Mouse (Mus musculus) hindbrain, embryonic 13.5 days (tissue): ENCODE results near the gene Ppara. TPM values are rescaled to one million over a fixed set of nuclear protein-coding genes. Genes with fewer than 3 reads are reported as not detected.
"Not testable (repeated sequence)": the region's sequence is repeated elsewhere in the genome, so short reads cannot be mapped to it uniquely, and the experiment has no call there.

Source experiments
- ATAC-seq: fragments of 200-750 bp; cut with Nextera tagmentation; 2 replicates; pipeline ENCODE4 v1.8.0; 2017; ENCODE audit warnings: moderate TSS enrichment; ENCODE audit not compliant: low FRiP score
- H3K27ac ChIP-seq: fragments of 300-500 bp; sonication (generic); 2 replicates; pipeline ENCODE4 v1.5.1; 2015; ENCODE audit warnings: inconsistent platforms, mild to moderate bottlenecking, moderate library complexity
- H3K27me3 ChIP-seq: fragments of 300-500 bp; sonication (generic); 2 replicates; pipeline ENCODE4 v1.6.1; 2015; ENCODE audit warnings: mild to moderate bottlenecking, inconsistent platforms
- H3K36me3 ChIP-seq: fragments of 300-500 bp; sonication (generic); 2 replicates; pipeline ENCODE4 v1.6.1; 2015; ENCODE audit warnings: mild to moderate bottlenecking, inconsistent platforms
- H3K4me1 ChIP-seq: fragments of 300-500 bp; sonication (generic); replicated peaks from 2 replicates; pipeline ENCODE4 v1.6.1; 2015; ENCODE audit warnings: inconsistent platforms
- H3K4me2 ChIP-seq: fragments of 300-500 bp; sonication (generic); 2 replicates; pipeline ENCODE4 v1.6.1; 2015; ENCODE audit warnings: inconsistent platforms, mild to moderate bottlenecking, moderate library complexity
- H3K4me3 ChIP-seq: fragments of 300-500 bp; sonication (generic); 2 replicates; pipeline ENCODE4 v1.5.1; 2015; ENCODE audit warnings: mild to moderate bottlenecking, inconsistent platforms
- H3K9ac ChIP-seq: fragments of 300-500 bp; sonication (generic); 2 replicates; pipeline ENCODE4 v1.6.1; 2015; ENCODE audit warnings: mild to moderate bottlenecking, inconsistent platforms
- H3K9me3 ChIP-seq: fragments of 300-500 bp; sonication (generic); 2 replicates; pipeline ENCODE4 v1.6.1; 2016; ENCODE audit warnings: inconsistent platforms
- WGBS: fragments of 180-500 bp; shearing (Covaris S2); methylation state at CpG from one replicate; pipeline ENCODE4 v1.1.7; 2015; 5-methylcytosine and 5-hydroxymethylcytosine counted together
- polyA plus RNA-seq: library from polyadenylated mRNA; unstranded; fragments of >200 nt; fragmentation: Nextera tagmentation; extraction: Ambion mirVana; gene quantifications from 2 replicates; pipeline ENCODE4 v1.2.1, GENCODE M21; 2015

The Ppara gene
- polyA plus RNA-seq, 1 experiment from 2014 or later, result 1.7 TPM

DNA sequence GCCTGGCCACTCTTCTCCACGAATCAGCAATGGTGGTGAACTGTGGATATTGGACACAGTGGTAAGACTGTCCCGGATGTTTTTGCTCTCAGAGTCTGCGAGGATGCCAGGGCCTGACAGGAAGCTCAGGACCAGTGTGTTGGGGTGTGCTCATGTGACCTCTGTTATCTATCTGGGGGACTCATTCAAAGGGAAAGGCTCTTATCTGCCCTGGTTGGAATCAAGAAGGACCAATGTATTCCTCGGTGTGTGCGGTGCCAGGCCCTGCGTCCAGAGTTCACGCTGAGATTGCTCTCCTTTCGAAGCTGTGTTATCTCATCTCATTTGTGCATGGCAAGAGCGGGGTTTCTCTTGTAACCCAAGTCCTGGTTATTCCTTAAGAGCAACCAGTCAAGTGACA lies 39.6 kb downstream of the Ppara start:
- no peaks in the 10 kb centered on the region for H3K36me3 ChIP-seq
- H3K4me1 ChIP-seq, result no peaks in the 10 kb centered on the region
- no peak overlapping the region for H3K27ac ChIP-seq
- no peak overlapping the region for H3K4me2 ChIP-seq
- no peak overlapping the region for H3K9ac ChIP-seq
- no peak overlapping the region for H3K4me3 ChIP-seq
- 93% methylated on average over 9 of the region's 9 CpGs for WGBS
- no peak for ATAC-seq
- H3K9me3 ChIP-seq, result no peaks in the 10 kb centered on the region
- no peaks in the 10 kb centered on the region; the same call in 1 of the 2 replicates for H3K27me3 ChIP-seq

DNA sequence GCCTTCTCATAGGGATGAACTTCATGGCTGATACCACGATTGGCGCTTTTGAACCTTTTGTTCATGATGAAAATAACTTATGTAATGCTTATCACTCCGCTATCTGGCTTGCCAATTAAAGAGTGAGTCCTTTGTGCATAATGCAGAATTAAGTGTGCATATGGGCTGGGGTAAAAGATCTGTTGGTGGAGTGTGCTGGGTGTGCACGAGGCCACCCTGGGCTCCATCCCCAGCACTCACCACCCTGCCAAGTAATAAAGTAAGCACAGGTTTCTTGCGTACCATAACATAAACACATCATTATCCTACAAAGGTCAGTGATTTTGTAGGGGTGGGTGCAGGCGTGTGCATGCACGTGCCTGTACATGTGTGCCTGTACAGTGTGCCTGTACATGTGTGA lies 40.2 kb downstream of the Ppara start:
- no peak for ATAC-seq
- Histone ChIP-seq H3K9ac (no peak overlapping the region), H3K4me3 (no peak overlapping the region), H3K27ac (no peak overlapping the region), H3K36me3 (no peaks in the 10 kb centered on the region), H3K27me3 (no peaks in the 10 kb centered on the region; the same call in 1 of the 2 replicates), H3K4me1 (no peaks in the 10 kb centered on the region), H3K4me2 (no peak overlapping the region), H3K9me3 (no peaks in the 10 kb centered on the region)
- WGBS, result 92% methylated on average over 7 of the region's 7 CpGs

DNA sequence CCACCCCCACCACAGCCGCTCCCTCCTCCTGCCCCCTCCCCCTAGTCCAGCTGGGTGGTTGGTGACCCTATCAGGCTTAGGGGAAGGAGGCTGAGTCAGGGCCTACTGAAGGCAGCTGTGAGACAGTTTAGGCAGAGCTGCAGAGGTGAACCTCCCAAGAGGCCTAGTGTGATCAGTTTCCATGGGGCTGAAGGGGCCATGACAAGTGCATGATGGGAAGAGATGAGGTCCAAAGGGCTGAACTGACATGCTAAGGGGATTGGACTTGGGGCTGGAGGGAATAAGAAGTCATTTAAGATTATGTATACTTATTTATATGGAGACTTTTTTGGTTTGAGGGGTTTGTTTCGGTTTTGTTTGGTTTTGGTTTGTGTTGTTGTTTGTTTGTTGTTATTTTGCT lies 41.5 kb downstream of the Ppara start:
- no peak for ATAC-seq
- Histone ChIP-seq H3K4me3 (no peak overlapping the region), H3K9me3 (no peaks in the 10 kb centered on the region), H3K9ac (no peak overlapping the region), H3K27me3 (no peaks in the 10 kb centered on the region; the same call in 1 of the 2 replicates), H3K27ac (no peak overlapping the region), H3K36me3 (no peaks in the 10 kb centered on the region), H3K4me2 (no peak overlapping the region), H3K4me1 (no peaks in the 10 kb centered on the region)
- 71% methylated on average over 2 of the region's 2 CpGs for WGBS

DNA sequence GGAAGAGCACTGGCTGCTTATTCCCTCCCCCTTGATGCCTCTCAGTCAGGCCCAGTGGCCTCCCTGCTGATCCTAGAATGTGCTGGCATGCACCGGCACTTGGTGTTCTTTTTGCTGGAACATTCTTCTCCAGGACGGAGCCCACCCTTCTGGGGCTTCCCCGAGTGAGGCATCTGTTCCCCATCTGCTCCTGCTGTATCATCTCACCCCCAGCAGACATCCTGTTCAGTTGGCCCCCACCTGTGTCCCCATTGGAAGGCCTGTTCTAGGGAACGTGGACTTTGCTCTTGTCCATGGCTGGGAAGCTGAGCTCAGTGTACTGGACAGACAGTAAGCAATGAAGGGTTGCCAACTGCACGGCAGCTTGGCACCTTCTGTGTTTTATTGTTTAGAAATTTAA lies 42.0 kb downstream of the Ppara start:
- H3K36me3 ChIP-seq, result no peaks in the 10 kb centered on the region
- H3K27ac ChIP-seq, result no peak overlapping the region
- H3K9ac ChIP-seq, result no peak overlapping the region
- no peaks in the 10 kb centered on the region for H3K9me3 ChIP-seq
- 81% methylated on average over 5 of the region's 5 CpGs for WGBS
- no peak for ATAC-seq
- H3K4me1 ChIP-seq, result no peaks in the 10 kb centered on the region
- no peak overlapping the region for H3K4me2 ChIP-seq
- H3K4me3 ChIP-seq, result no peak overlapping the region
- H3K27me3 ChIP-seq, result no peaks in the 10 kb centered on the region; the same call in 1 of the 2 replicates

DNA sequence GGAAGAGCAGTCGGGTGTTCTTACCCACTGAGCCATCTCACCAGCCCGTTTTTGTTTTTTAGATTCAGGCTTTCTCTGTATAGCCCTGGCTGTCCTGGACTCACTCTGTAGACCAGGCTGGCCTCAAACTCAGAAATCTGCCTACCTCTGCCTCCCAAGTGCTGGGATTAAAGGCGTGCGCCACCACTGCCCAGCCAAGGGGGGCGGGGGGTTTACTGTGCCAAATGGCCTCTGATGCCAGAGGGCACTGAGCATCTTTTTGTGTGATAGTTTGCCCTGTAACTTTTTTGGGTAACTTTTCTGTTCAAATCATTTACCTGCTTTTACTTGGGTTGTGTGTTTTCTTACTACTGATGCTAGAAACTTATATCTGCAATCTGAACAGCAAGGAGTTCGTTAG lies 44.1 kb downstream of the Ppara start:
- ATAC-seq, H3K27me3 ChIP-seq, H3K4me3 ChIP-seq, H3K36me3 ChIP-seq, H3K27ac ChIP-seq, H3K9me3 ChIP-seq, H3K4me2 ChIP-seq, H3K9ac ChIP-seq, H3K4me1 ChIP-seq: not testable (repeated sequence)
- WGBS, result 91% methylated on average over 6 of the region's 6 CpGs

DNA sequence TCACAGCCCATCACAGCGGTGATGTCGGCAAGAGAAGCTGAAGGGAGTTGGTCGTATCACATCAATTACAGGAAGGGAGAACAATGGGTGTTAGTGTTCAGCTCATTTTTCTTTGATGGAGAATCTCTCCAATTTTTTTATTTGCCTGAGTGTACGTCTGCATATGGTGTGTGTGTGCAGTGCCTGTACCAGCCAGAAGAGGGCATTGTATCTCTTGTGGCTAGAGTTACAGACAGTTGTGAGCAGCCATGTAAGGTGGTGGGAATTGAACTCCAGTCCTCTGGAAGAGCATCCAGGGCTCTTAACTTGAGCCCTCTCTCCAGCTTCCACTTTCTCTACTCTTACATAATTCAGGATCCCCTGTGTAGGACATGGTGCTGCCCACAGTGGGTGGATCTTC lies 48.4 kb downstream of the Ppara start:
- Histone ChIP-seq H3K9me3 (no peaks in the 10 kb centered on the region; the same call in 1 of the 2 replicates), H3K4me2 (no peak overlapping the region), H3K9ac (no peak overlapping the region), H3K4me3 (no peak overlapping the region), H3K27me3 (0 out of 2 replicates have a peak, but pooled peaks cover 3% of the 10 kb centered on the region), H3K27ac (no peak overlapping the region), H3K36me3 (no peaks in the 10 kb centered on the region), H3K4me1 (no peaks in the 10 kb centered on the region)
- ATAC-seq, result no peak
- WGBS, result 91% methylated on average over 4 of the region's 4 CpGs

DNA sequence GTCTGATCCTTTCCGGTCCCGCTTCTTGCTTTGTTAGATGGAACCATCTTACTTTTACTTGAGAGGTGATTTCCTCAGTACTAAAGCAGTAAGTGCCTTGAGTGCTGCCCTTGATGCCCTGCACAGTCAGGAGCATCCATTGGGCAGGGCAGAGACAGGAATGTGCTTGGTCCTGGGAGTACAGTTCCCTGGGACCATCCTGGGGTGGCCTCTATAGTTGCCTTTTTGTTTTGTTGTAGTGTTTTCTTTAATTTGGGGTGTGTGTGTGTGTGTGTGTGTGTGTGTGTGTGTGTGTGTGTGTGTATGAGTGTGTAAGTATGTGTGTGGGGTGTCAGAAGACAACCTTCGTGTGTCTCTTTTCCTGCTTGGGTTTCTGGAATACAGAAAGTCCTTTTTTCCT lies 49.6 kb downstream of the Ppara start:
- 0 out of 2 replicates have a peak, but pooled peaks cover 3% of the 10 kb centered on the region for H3K27me3 ChIP-seq
- no peak overlapping the region for H3K4me3 ChIP-seq
- WGBS, result 96% methylated on average over 3 of the region's 3 CpGs

DNA sequence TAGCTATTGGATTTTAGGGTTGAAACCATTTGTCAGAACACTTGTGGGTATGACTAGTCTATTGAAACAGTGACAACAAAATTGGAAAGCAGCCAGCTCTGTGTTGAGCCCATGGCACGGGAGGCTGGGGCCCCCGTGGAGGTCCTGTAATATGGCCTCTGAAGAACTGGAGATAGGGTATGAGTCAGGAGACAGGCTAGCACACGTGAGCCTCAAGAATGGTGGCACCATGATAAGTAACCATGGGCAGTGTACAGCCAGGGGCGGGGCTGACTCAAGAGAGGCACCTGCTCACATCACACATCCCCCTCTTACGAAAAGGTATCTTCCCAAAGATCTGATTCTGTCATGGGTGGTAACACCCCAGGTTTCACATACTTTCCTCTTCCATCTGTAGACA lies 51.9 kb downstream of the Ppara start:
- Histone ChIP-seq H3K9ac (no peak overlapping the region), H3K27me3 (0 out of 2 replicates have a peak, but pooled peaks cover 3% of the 10 kb centered on the region), H3K36me3 (no peaks in the 10 kb centered on the region), H3K4me3 (no peak overlapping the region), H3K27ac (no peak overlapping the region), H3K4me1 (no peaks in the 10 kb centered on the region), H3K9me3 (no peaks in the 10 kb centered on the region; the same call in 1 of the 2 replicates), H3K4me2 (no peak overlapping the region)
- ATAC-seq, result no peak
- 82% methylated on average over 5 of the region's 5 CpGs for WGBS

More for the DNA sequence above, 49.6 kb downstream of the Ppara start:
- Histone ChIP-seq H3K9ac (no peak overlapping the region), H3K36me3 (no peaks in the 10 kb centered on the region), H3K4me2 (no peak overlapping the region), H3K4me1 (no peaks in the 10 kb centered on the region), H3K9me3 (no peaks in the 10 kb centered on the region; the same call in 1 of the 2 replicates), H3K27ac (no peak overlapping the region)
- ATAC-seq, result no peak

DNA sequence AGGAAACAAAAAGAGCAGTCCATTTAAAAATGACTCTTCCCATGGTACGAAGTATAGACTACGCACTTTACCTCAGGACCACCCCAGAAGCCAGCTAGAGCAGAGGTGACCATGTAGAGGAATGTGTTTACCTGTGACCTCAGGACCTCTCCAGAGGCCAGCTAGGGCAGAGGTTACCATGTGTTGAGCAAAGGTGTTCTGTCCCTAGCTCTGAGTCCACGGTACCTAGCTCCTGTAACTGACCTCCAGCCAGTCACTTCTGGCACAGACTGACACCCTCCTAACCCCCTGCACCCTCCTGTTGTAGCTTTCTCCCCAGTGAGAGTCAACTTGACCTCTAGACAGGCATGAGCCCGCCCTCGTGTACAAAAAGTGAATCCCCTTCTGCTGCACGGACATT lies 52.7 kb downstream of the Ppara start:
- H3K27me3 ChIP-seq, result 0 out of 2 replicates have a peak, but pooled peaks cover 2% of the 10 kb centered on the region
- H3K9me3 ChIP-seq, result no peaks in the 10 kb centered on the region; the same call in 1 of the 2 replicates
- H3K27ac ChIP-seq, result no peak overlapping the region
- no peak overlapping the region for H3K4me2 ChIP-seq
- no peaks in the 10 kb centered on the region for H3K36me3 ChIP-seq
- no peak for ATAC-seq
- H3K4me3 ChIP-seq, result no peak overlapping the region
- no peak overlapping the region for H3K9ac ChIP-seq
- 92% methylated on average over 6 of the region's 6 CpGs for WGBS
- no peaks in the 10 kb centered on the region for H3K4me1 ChIP-seq

DNA sequence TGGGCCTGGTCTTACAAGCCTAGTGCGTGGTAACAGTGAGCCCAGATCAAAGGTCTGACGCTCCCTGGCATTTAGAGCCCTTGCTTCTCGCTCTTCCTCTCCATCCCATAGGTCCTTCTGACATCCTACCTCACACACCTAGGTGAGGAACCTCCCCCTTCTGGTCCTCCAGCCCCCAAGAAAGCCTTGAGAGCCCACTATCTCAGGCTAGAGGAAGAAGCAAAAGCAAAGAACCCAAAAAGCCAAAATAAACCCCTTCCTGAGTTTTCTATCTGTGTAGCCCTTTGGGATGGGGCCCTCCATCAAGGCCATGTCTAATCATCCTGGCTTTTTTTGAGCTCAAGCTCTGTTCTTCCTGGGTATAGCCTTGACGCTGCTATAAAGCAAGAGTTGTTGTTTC lies 53.3 kb downstream of the Ppara start:
- no peak overlapping the region for H3K4me3 ChIP-seq
- H3K9me3 ChIP-seq, result no peaks in the 10 kb centered on the region; the same call in 1 of the 2 replicates
- 95% methylated on average over 4 of the region's 4 CpGs for WGBS
- H3K4me2 ChIP-seq, result no peak overlapping the region
- ATAC-seq, result no peak
- no peaks in the 10 kb centered on the region for H3K4me1 ChIP-seq
- no peaks in the 10 kb centered on the region for H3K36me3 ChIP-seq
- H3K27me3 ChIP-seq, result no peaks in the 10 kb centered on the region
- no peak overlapping the region for H3K27ac ChIP-seq
- H3K9ac ChIP-seq, result no peak overlapping the region

DNA sequence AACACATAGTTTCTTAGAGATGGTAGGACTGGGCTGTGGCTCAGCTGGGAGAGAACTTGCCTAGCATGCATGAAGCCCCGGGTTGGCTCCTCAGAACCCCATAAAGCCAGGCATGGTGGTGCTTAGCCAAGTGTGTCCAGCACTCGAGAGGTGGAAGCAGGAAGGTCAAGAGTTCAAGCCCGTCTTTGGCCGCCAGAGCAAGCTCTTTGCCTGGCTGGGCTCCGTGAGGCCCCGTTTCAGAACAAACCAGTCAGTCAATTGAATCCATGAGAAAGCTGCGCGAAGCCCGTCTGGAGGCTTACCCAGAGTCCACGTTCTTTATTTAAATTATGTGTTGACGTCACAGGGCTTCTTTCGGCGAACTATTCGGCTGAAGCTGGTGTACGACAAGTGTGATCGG lies 53.9 kb downstream of the Ppara start:
- Histone ChIP-seq H3K27me3 (no peaks in the 10 kb centered on the region), H3K4me2 (no peak overlapping the region), H3K9ac (no peak overlapping the region), H3K9me3 (no peaks in the 10 kb centered on the region), H3K4me3 (no peak overlapping the region), H3K36me3 (no peaks in the 10 kb centered on the region), H3K27ac (no peak overlapping the region), H3K4me1 (no peaks in the 10 kb centered on the region)
- 81% methylated on average over 16 of the region's 16 CpGs for WGBS
- ATAC-seq, result no peak

DNA sequence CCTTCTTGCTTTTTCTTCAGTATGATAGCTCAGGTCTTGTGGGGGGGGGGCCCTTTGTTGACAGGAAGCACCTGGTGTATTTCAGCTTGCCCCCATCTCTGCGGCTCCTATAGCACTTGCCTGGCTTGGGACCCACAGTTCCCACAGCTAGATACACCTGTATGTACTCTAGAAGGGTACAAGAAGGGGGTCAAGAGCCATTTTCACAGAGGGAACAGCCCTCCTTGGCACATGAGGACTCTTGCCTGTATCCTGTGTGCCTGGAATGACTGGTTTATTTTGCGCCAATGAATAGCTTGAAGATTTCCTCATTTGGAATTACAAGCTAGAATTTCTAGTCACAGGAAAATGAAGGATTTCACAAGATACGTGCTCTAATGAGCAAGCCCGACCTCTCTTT lies 56.7 kb downstream of the Ppara start:
- ATAC-seq, result no peak
- WGBS, result 93% methylated on average over 4 of the region's 4 CpGs
- H3K9ac ChIP-seq, result no peak overlapping the region
- no peaks in the 10 kb centered on the region for H3K9me3 ChIP-seq
- no peaks in the 10 kb centered on the region for H3K4me1 ChIP-seq
- no peak overlapping the region for H3K4me3 ChIP-seq
- no peaks in the 10 kb centered on the region for H3K27me3 ChIP-seq
- H3K36me3 ChIP-seq, result no peaks in the 10 kb centered on the region
- H3K4me2 ChIP-seq, result no peak overlapping the region
- no peak overlapping the region for H3K27ac ChIP-seq

DNA sequence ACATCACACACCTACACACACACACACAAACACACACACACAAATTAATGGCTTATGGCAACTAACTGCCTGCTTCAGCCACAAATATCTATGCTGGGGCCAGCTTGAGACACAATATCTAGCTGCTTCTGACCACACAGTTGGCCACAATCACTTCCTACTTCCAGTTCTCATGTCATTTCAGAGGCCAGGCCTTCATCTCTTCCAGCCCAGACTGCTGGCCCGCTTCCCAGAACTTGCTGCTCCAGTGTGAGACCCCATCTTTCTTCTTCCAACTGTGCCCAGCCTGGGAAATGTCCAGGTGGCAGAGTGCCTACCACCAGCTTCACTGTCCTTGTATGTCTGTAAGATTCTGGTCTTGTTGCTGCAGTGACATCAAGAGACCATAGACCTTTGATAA lies 58.0 kb downstream of the Ppara start:
- WGBS, result 88% methylated on average over 1 of the region's 1 CpGs
- H3K9me3 ChIP-seq, result no peaks in the 10 kb centered on the region
- no peak overlapping the region for H3K4me2 ChIP-seq
- ATAC-seq, result no peak
- H3K4me3 ChIP-seq, result no peak overlapping the region
- no peaks in the 10 kb centered on the region for H3K36me3 ChIP-seq
- no peak overlapping the region for H3K9ac ChIP-seq
- H3K27ac ChIP-seq, result no peak overlapping the region
- no peaks in the 10 kb centered on the region for H3K27me3 ChIP-seq
- no peaks in the 10 kb centered on the region for H3K4me1 ChIP-seq
